Mouse (Mus musculus): ENCODE results near the gene Casr. TPM values are rescaled to one million over a fixed set of nuclear protein-coding genes. Genes with fewer than 3 reads are reported as not detected.
A peak's percentile ranks its signal among the peaks of the same experiment; 100 is the strongest.

Gene Casr
- polyA plus RNA-seq, 1 experiment from 2014 or later: 0.12 TPM

DNA sequence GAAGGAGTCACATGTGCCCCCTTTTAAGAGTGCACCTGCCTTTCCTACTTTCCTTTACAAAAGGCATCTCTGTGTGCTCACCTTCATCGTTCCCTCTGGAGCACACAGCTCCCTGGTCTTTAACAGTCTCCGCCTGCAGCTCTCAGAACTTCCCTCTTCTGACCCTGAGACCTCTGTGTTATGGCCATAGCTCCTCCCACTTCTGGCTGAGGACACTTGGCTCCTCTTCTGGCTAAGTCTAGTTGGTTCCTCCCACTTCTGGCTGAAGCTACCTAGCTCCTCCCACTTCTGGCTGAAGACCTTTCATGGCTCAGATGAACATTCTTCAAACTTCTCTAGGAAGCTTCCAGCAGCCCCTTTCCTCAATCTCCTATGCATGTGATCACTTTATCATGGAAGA, 59.7 kb downstream of the Casr start:
- H3K4me1 ChIP-seq (ENCODE audit: insufficient read depth, low read depth, low read length): no peaks in the 10 kb centered on the region
- no peaks in the 10 kb centered on the region for H3K27me3 ChIP-seq (replicated peaks; ENCODE audit: insufficient read depth, low read length)
- TF ChIP-seq CTCF (IDR thresholded peaks at IDR 0.05): no peak
- no peak for TF ChIP-seq EP300 (IDR thresholded peaks at IDR 0.05)
- ATAC-seq (no peak), DNase-seq (ENCODE audit: low spot score) (no peak)
- no peak overlapping the region for H3K4me2 ChIP-seq (replicated peaks; ENCODE audit: low read depth, low read length)
- no peaks in the 10 kb centered on the region for H3K9me3 ChIP-seq (ENCODE audit: low read length)
- H3K27ac ChIP-seq (ENCODE audit: low read length): no peak overlapping the region
- 40% methylated on average over 2 of the region's 2 CpGs for WGBS
- no peak overlapping the region for H3K9ac ChIP-seq (replicated peaks; ENCODE audit: low read depth)
- no peak overlapping the region for H3K4me3 ChIP-seq (ENCODE audit: low read depth, low read length)
- H3K36me3 ChIP-seq (ENCODE audit: insufficient read depth, low read length): no peaks in the 10 kb centered on the region

DNA sequence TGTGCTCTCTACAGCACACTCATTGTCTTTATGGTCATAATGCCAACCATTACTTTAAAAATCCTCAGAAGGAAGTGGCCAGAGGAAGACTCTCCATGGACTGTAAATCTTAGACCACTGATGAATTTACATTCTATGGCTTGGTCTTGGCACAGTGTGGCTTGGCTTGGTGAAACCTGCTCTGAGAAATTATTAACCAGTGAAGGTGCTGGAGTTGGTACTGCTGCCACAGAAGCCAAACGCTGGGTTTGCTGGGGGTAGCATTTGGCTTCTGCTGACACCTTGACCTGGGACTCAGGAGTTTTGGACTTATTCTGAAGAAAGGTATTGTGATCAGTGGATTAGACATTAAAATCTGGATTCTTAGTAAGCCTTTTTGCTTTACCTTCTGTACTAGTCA, 69.5 kb downstream of the Casr start:
- H3K4me1 ChIP-seq (ENCODE audit: insufficient read depth, low read depth, low read length): no peaks in the 10 kb centered on the region
- H3K27me3 ChIP-seq (replicated peaks; ENCODE audit: insufficient read depth, low read length): no peaks in the 10 kb centered on the region
- no peak overlapping the region for H3K4me2 ChIP-seq (replicated peaks; ENCODE audit: low read depth, low read length)
- TF ChIP-seq EP300 (IDR thresholded peaks at IDR 0.05) (no peak), CTCF (IDR thresholded peaks at IDR 0.05) (no peak)
- no peak for DNase-seq (ENCODE audit: low spot score)
- H3K36me3 ChIP-seq (ENCODE audit: insufficient read depth, low read length): no peaks in the 10 kb centered on the region
- H3K27ac ChIP-seq (ENCODE audit: low read length): no peak overlapping the region
- WGBS: 64% methylated on average over 1 of the region's 1 CpGs
- no peaks in the 10 kb centered on the region for H3K9me3 ChIP-seq (ENCODE audit: low read length)
- no peak overlapping the region for H3K4me3 ChIP-seq (ENCODE audit: low read depth, low read length)
- ATAC-seq: no peak
- H3K9ac ChIP-seq (replicated peaks; ENCODE audit: low read depth): no peak overlapping the region

DNA sequence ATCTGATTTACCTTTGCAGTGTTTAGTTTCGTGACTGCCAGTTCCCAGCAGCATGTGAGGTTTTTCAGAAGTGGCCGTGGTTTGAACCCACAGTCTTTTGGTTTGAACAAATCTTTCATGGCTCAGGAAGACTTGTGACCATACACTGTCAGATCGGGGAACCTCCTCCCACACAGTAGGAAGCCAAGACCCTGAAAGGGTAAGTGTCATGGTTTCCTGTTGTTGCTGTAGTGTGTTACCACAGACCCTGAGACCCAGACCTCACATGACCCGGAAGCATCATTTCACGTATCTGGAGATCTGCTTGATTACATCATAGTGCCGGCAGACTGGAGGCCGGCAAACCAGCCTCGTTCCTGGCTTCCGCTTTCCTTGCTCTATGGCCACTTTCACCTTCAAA, 85.1 kb downstream of the Casr start:
- Histone ChIP-seq H3K27me3 (replicated peaks; ENCODE audit: insufficient read depth, low read length) (no peaks in the 10 kb centered on the region), H3K9me3 (ENCODE audit: low read length) (no peaks in the 10 kb centered on the region), H3K27ac (ENCODE audit: low read length) (no peak overlapping the region), H3K4me2 (replicated peaks; ENCODE audit: low read depth, low read length) (no peak overlapping the region), H3K36me3 (ENCODE audit: insufficient read depth, low read length) (no peaks in the 10 kb centered on the region), H3K4me3 (ENCODE audit: low read depth, low read length) (no peak overlapping the region), H3K9ac (replicated peaks; ENCODE audit: low read depth) (no peak overlapping the region), H3K4me1 (ENCODE audit: insufficient read depth, low read depth, low read length) (no peaks in the 10 kb centered on the region)
- ATAC-seq: peak; percentile 46
- TF ChIP-seq CTCF (IDR thresholded peaks at IDR 0.05) (no peak), EP300 (IDR thresholded peaks at IDR 0.05) (no peak)
- peak; percentile 53 for DNase-seq (ENCODE audit: low spot score)
- WGBS: 51% methylated on average over 9 of the region's 9 CpGs

DNA sequence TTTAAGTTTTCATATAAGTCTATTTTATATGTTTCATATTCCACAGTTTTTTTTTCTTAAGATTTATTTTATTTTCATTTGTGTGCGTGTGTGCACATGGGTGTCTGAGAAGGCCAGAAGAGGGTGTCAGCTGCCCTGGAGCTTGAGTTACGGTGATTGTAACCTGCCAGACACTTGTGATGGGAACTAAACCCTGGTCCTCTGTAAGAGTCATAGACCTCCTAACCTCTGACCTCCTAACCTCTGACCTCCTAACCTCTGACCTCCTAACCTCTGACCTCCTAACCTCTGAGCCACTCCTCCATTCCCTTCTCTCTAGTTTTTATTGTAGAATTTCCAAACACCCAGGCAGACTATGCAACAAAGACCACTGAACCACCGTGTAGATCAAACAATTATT, 86.4 kb downstream of the Casr start:
- H3K4me3 ChIP-seq (ENCODE audit: low read depth, low read length): no peak overlapping the region
- no peak for ATAC-seq
- H3K27ac ChIP-seq (ENCODE audit: low read length): no peak overlapping the region
- H3K9ac ChIP-seq (replicated peaks; ENCODE audit: low read depth): no peak overlapping the region
- no peaks in the 10 kb centered on the region for H3K36me3 ChIP-seq (ENCODE audit: insufficient read depth, low read length)
- no peaks in the 10 kb centered on the region for H3K9me3 ChIP-seq (ENCODE audit: low read length)
- no peaks in the 10 kb centered on the region for H3K4me1 ChIP-seq (ENCODE audit: insufficient read depth, low read depth, low read length)
- no peak overlapping the region for H3K4me2 ChIP-seq (replicated peaks; ENCODE audit: low read depth, low read length)
- TF ChIP-seq CTCF (IDR thresholded peaks at IDR 0.05) (no peak), EP300 (IDR thresholded peaks at IDR 0.05) (no peak)
- WGBS: 87% methylated on average over 3 of the region's 3 CpGs
- H3K27me3 ChIP-seq (replicated peaks; ENCODE audit: insufficient read depth, low read length): no peaks in the 10 kb centered on the region
- no peak for DNase-seq (ENCODE audit: low spot score)

DNA sequence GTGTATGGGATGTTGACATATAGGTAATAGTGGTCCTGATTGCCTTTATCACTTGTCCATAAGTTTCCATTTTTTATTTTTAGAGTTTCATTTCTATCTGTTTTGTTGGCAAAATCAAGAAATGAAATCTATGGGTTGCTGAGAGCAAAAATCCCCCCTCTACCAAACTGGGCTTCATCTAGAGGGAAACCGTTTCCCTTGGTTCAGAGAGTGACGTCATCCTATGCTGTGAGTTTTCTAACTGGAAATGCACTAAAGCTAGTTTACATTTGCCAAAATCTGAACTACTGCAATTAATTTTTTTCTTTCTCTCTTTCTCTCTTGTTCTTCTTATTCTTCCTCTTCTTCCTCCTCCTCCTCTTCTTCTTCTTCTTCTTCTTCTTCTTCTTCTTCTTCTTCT, 87.1 kb downstream of the Casr start:
- Histone ChIP-seq H3K36me3 (ENCODE audit: insufficient read depth, low read length) (no peaks in the 10 kb centered on the region), H3K4me3 (ENCODE audit: low read depth, low read length) (no peak overlapping the region), H3K27ac (ENCODE audit: low read length) (no peak overlapping the region), H3K4me2 (replicated peaks; ENCODE audit: low read depth, low read length) (no peak overlapping the region), H3K4me1 (ENCODE audit: insufficient read depth, low read depth, low read length) (no peaks in the 10 kb centered on the region), H3K27me3 (replicated peaks; ENCODE audit: insufficient read depth, low read length) (no peaks in the 10 kb centered on the region), H3K9me3 (ENCODE audit: low read length) (no peaks in the 10 kb centered on the region), H3K9ac (replicated peaks; ENCODE audit: low read depth) (no peak overlapping the region)
- ATAC-seq (no peak), DNase-seq (ENCODE audit: low spot score) (no peak)
- WGBS: 56% methylated on average over 2 of the region's 2 CpGs
- TF ChIP-seq EP300 (IDR thresholded peaks at IDR 0.05) (no peak), CTCF (IDR thresholded peaks at IDR 0.05) (no peak)

DNA sequence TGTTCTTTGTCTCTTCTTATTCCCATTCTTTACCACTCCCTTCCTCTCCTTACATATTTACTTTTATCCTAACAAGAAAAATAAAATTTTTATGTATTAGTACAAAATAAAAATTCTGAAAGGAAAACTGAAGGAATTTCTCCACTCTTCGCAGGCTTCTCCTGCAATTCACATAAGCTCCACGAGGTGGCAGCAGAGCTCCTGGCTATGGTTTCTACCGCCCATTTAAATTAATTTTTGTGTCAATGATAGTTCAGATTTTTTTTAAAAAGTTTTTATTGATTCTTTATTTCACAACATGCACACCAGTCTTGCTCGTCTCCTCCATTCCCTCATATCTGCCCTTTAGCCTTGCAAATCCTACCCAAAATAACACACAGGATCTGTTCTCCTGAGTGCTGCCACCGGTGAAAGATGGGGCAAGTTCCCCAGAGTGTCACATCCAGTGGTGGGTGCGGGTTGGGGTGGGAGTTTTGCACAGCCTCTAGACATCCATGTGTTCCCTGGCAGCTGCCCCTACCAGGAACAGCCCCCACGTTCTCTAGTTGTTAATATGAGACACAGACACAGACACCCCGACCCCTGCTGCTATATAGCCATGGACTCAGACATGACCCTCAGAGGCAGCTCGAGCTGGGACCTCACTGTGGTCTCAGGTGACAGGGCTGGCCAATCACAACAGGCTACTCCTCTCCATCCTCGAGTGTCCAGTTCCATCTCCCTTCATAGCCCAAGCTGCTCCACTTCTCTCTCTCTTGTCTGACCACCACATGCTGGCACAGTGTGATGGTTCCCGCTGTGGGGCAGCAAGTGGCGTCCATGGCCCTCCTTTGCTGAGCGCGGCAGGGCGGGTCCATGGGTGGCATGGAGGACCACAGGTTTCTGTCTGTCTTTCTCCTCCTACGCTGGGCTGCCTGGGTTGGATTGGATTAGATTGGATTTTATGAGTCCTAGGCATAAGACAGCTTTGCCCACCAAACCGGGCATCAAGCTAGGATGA, 88.4 kb downstream of the Casr start:
- ATAC-seq: no peak
- TF ChIP-seq EP300 (IDR thresholded peaks at IDR 0.05) (no peak), CTCF (IDR thresholded peaks at IDR 0.05) (peak; percentile 80)
- H3K4me1 ChIP-seq (ENCODE audit: insufficient read depth, low read depth, low read length): no peaks in the 10 kb centered on the region

More for the DNA sequence above, 88.4 kb downstream of the Casr start:
- DNase-seq (ENCODE audit: low spot score): peak; percentile 50
- no peaks in the 10 kb centered on the region for H3K36me3 ChIP-seq (ENCODE audit: insufficient read depth, low read length)
- no peaks in the 10 kb centered on the region for H3K9me3 ChIP-seq (ENCODE audit: low read length)
- no peak overlapping the region for H3K27ac ChIP-seq (ENCODE audit: low read length)
- no peaks in the 10 kb centered on the region for H3K27me3 ChIP-seq (replicated peaks; ENCODE audit: insufficient read depth, low read length)
- no peak overlapping the region for H3K4me3 ChIP-seq (ENCODE audit: low read depth, low read length)
- 47% methylated on average over 17 of the region's 17 CpGs for WGBS
- no peak overlapping the region for H3K9ac ChIP-seq (replicated peaks; ENCODE audit: low read depth)
- H3K4me2 ChIP-seq (replicated peaks; ENCODE audit: low read depth, low read length): no peak overlapping the region

All from lung, postnatal 0 days (tissue).